Mouse (Mus musculus) ES-Bruce4 (cell line): ENCODE measurements around the gene Spib. TPM values are rescaled to one million over a fixed set of nuclear protein-coding genes. Genes with fewer than 3 reads are reported as not detected.
A peak's percentile ranks its signal among the peaks of the same experiment; 100 is the strongest.

Experiments
- H3K27ac ChIP-seq: 2 replicates; pipeline ENCODE4 v1.5.1; 2012; ENCODE audit warnings: low read length, inconsistent platforms; ENCODE audit not compliant: insufficient read depth
- H3K27me3 ChIP-seq: 2 replicates; pipeline ENCODE4 v1.6.1; 2012; ENCODE audit warnings: mild to moderate bottlenecking, low read length, inconsistent platforms; ENCODE audit not compliant: control insufficient read depth, poor library complexity, insufficient read depth, severe bottlenecking
- H3K36me3 ChIP-seq: 2 replicates; pipeline ENCODE4 v1.6.1; 2012; ENCODE audit warnings: inconsistent platforms, mild to moderate bottlenecking, low read length, moderate library complexity; ENCODE audit not compliant: control insufficient read depth, poor library complexity, insufficient read depth, severe bottlenecking
- H3K4me1 ChIP-seq: one replicate; pipeline ENCODE4 v1.8.1; 2011; ENCODE audit warnings: low read length; ENCODE audit not compliant: control insufficient read depth, insufficient read depth
- H3K4me3 ChIP-seq: 2 replicates; pipeline ENCODE4 v1.5.1; 2011; ENCODE audit warnings: low read depth, mild to moderate bottlenecking, low read length
- H3K9ac ChIP-seq: 2 replicates; pipeline ENCODE4 v1.6.1; 2012; ENCODE audit warnings: low read depth, mild to moderate bottlenecking, inconsistent platforms; ENCODE audit not compliant: poor library complexity, severe bottlenecking
- H3K9me3 ChIP-seq: replicated peaks from 2 replicates; pipeline ENCODE4 v1.6.1; 2012; ENCODE audit warnings: mild to moderate bottlenecking, low read length, inconsistent platforms; ENCODE audit not compliant: control insufficient read depth, poor library complexity, insufficient read depth, severe bottlenecking
- CTCF ChIP-seq: IDR thresholded peaks from one replicate; pipeline ENCODE4 v1.8.1; 2011; ENCODE audit warnings: low read depth, low read length
- EP300 ChIP-seq: IDR thresholded peaks from 2 replicates; pipeline ENCODE4 v1.6.1; 2011; ENCODE audit warnings: low read depth, low read length; ENCODE audit not compliant: insufficient read depth
- POLR2A ChIP-seq: IDR thresholded peaks from one replicate; pipeline ENCODE4 v1.8.1; 2011; ENCODE audit warnings: low read length; ENCODE audit not compliant: insufficient read depth
- polyA plus RNA-seq: library from polyadenylated mRNA; stranded (reverse); fragments of >200 nt; gene quantifications from 2 replicates; pipeline ENCODE4 v1.2.4, GENCODE M21; 2011; ENCODE audit warnings: low read depth; ENCODE audit not compliant: missing spikeins, insufficient read depth, insufficient read length

Gene Spib
- polyA plus RNA-seq, 1 experiment = 2.4 TPM

DNA sequence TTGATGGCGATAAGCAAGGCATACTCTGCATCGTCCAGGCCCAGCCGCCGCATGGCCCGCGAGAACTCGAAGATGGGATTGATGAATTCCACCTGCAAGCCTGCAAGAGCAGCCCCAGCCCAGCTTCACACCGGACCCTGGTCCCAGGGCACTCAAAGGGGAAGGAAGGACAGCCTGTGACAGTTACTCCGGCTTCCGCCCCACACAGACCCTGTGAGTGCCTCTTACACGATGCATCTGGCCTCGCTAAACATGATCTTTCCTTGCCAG is 18.5 kb upstream of the Spib start:
- Histone ChIP-seq H3K4me3 (no peak overlapping the region), H3K9me3 (no peaks in the 10 kb centered on the region), H3K27me3 (no peaks in the 10 kb centered on the region), H3K36me3 (peaks cover 12% of the 10 kb centered on the region), H3K27ac (no peak overlapping the region), H3K9ac (no peak overlapping the region), H3K4me1 (peaks cover 5% of the 10 kb centered on the region)
- no peak for TF ChIP-seq POLR2A
- TF ChIP-seq EP300 = no peak
- no peak for TF ChIP-seq CTCF

GRCm38 (mm10) chr7:44549621-44550408 is 17.9 kb upstream of the Spib start:
- Histone ChIP-seq H3K36me3 (peaks cover 12% of the 10 kb centered on the region), H3K27ac (no peak overlapping the region), H3K9ac (no peak overlapping the region), H3K27me3 (no peaks in the 10 kb centered on the region), H3K4me3 (no peak overlapping the region), H3K9me3 (no peaks in the 10 kb centered on the region), H3K4me1 (peaks cover 5% of the 10 kb centered on the region)
- TF ChIP-seq POLR2A (no peak), CTCF (no peak), EP300 (no peak)

GRCm38 (mm10) chr7:44548497-44549087 is 16.7 kb upstream of the Spib start, which contains the start of gene Pold1:
TSS of gene Pold1 (minus strand) at chr7:44548849.
- peaks cover 5% of the 10 kb centered on the region for H3K4me1 ChIP-seq
- no peak for TF ChIP-seq EP300
- peak; percentile 77 for TF ChIP-seq CTCF
- peak; percentile 64 for TF ChIP-seq POLR2A
- peaks cover 12% of the 10 kb centered on the region for H3K36me3 ChIP-seq
- peak within 1 kb of the TSS; percentile 23; the same call in 1 of the 2 replicates for H3K27ac ChIP-seq
- H3K9me3 ChIP-seq = no peaks in the 10 kb centered on the region
- peak within 1 kb of the TSS; percentile 42 for H3K9ac ChIP-seq
- peak within 1 kb of the TSS; percentile 76 for H3K4me3 ChIP-seq
- no peaks in the 10 kb centered on the region for H3K27me3 ChIP-seq

- H3K36me3 ChIP-seq = peaks cover 13% of the 10 kb centered on the region
- H3K4me1 ChIP-seq = peaks cover 5% of the 10 kb centered on the region
- H3K9ac ChIP-seq = peak overlapping the region; percentile 42
- no peak overlapping the region for H3K27ac ChIP-seq
- no peak for TF ChIP-seq EP300
- TF ChIP-seq CTCF = no peak
- TF ChIP-seq POLR2A = no peak
- no peaks in the 10 kb centered on the region for H3K9me3 ChIP-seq
- no peaks in the 10 kb centered on the region for H3K27me3 ChIP-seq
- peak overlapping the region; percentile 76 for H3K4me3 ChIP-seq
Measured at GRCm38 (mm10) chr7:44547725-44548124, 15.9 kb upstream of the Spib start.

GRCm38 (mm10) chr7:44547041-44547440 is 15.2 kb upstream of the Spib start:
- peak overlapping the region; percentile 42 for H3K9ac ChIP-seq
- peaks cover 15% of the 10 kb centered on the region for H3K36me3 ChIP-seq
- H3K27me3 ChIP-seq = no peaks in the 10 kb centered on the region
- H3K4me3 ChIP-seq = no peak overlapping the region
- H3K27ac ChIP-seq = no peak overlapping the region
- no peaks in the 10 kb centered on the region for H3K9me3 ChIP-seq
- H3K4me1 ChIP-seq = no peaks in the 10 kb centered on the region
- TF ChIP-seq CTCF = no peak
- TF ChIP-seq EP300 = no peak
- TF ChIP-seq POLR2A = no peak

GRCm38 (mm10) chr7:44546274-44546673 is 14.4 kb upstream of the Spib start:
- Histone ChIP-seq H3K27ac (no peak overlapping the region), H3K4me1 (no peaks in the 10 kb centered on the region), H3K36me3 (peaks cover 21% of the 10 kb centered on the region), H3K27me3 (no peaks in the 10 kb centered on the region), H3K4me3 (no peak overlapping the region), H3K9me3 (no peaks in the 10 kb centered on the region), H3K9ac (no peak overlapping the region)
- TF ChIP-seq EP300 (no peak), POLR2A (no peak), CTCF (no peak)
